Mouse (Mus musculus) lung, embryonic 14.5 days (tissue): ENCODE data around the gene C2cd3. TPM values are rescaled to one million over a fixed set of nuclear protein-coding genes. Genes with fewer than 3 reads are reported as not detected.

ENCODE experiments used
- ATAC-seq: fragments of 200-750 bp; cut with Nextera tagmentation; 2 replicates; pipeline ENCODE4 v1.8.0; 2017; ENCODE audit warnings: mild to moderate bottlenecking, moderate TSS enrichment, moderate library complexity; ENCODE audit not compliant: insufficient read depth
- DNase-seq: peaks from one replicate; pipeline ENCODE4 v3.0.0-alpha.2; 2015
- H3K27ac ChIP-seq: fragments of 300-500 bp; sonication (generic); 2 replicates; pipeline ENCODE4 v1.5.1; 2014; ENCODE audit warnings: low read depth, mild to moderate bottlenecking, moderate library complexity
- H3K27me3 ChIP-seq: fragments of 300-500 bp; sonication (generic); 2 replicates; pipeline ENCODE4 v1.6.1; 2014; ENCODE audit warnings: low read length, control low read depth; ENCODE audit not compliant: insufficient read depth
- H3K36me3 ChIP-seq: fragments of 300-500 bp; sonication (generic); 2 replicates; pipeline ENCODE4 v1.6.1; 2014; ENCODE audit warnings: control low read depth; ENCODE audit not compliant: insufficient read depth
- H3K4me1 ChIP-seq: fragments of 300-500 bp; sonication (generic); 2 replicates; pipeline ENCODE4 v1.6.1; 2014; ENCODE audit warnings: antibody characterized with exemption, control low read depth; ENCODE audit not compliant: insufficient read depth
- H3K4me2 ChIP-seq: fragments of 300-500 bp; sonication (generic); 2 replicates; pipeline ENCODE4 v1.6.1; 2014; ENCODE audit warnings: mild to moderate bottlenecking
- H3K4me3 ChIP-seq: fragments of 300-500 bp; sonication (generic); 2 replicates; pipeline ENCODE4 v1.5.1; 2014; ENCODE audit warnings: low read depth, low read length
- H3K9ac ChIP-seq: fragments of 300-500 bp; sonication (generic); 2 replicates; pipeline ENCODE4 v1.6.1; 2014
- H3K9me3 ChIP-seq: fragments of 300-500 bp; sonication (generic); 2 replicates; pipeline ENCODE4 v1.6.1; 2016; ENCODE audit warnings: low read depth, low read length, control low read depth
- CTCF ChIP-seq: IDR thresholded peaks from 2 replicates; pipeline ENCODE4 v1.5.1; 2016; ENCODE audit warnings: antibody characterized with exemption, low read depth
- WGBS: fragments of 180-500 bp; shearing (Covaris S2); extraction: QIAGEN DNeasy Blood & Tissue Kit; methylation state at CpG from one replicate; pipeline ENCODE4 v1.1.7; 2014; 5-methylcytosine and 5-hydroxymethylcytosine counted together
- polyA plus RNA-seq: library from polyadenylated mRNA; unstranded; fragments of >200 nt; fragmentation: Nextera tagmentation; extraction: Ambion mirVana; gene quantifications from 2 replicates; pipeline ENCODE4 v1.2.1, GENCODE M21; 2014

Gene C2cd3
- polyA plus RNA-seq, 1 experiment from 2014 or later, result 29.6 TPM

DNA sequence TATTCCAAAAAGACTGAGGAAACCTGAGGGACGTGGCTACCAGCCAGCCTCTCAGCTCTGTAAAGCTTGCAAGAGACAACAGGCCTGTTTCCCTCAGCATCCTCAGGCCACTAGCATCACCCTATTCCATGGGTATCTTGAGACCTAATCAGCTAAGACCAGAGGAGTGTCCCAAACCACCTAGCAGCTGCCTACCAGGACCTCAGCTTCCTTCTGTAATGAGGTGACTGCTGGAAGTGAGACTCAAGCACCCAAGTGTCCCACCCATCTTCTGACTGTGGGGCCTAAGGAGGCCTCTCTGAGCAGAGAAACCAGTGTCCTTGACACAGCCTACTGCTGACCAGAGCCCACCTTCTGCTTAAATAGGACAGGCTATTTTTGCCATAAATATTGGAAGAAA is 97.5 kb downstream of the C2cd3 start:
- no peak overlapping the region for H3K27ac ChIP-seq

DNA sequence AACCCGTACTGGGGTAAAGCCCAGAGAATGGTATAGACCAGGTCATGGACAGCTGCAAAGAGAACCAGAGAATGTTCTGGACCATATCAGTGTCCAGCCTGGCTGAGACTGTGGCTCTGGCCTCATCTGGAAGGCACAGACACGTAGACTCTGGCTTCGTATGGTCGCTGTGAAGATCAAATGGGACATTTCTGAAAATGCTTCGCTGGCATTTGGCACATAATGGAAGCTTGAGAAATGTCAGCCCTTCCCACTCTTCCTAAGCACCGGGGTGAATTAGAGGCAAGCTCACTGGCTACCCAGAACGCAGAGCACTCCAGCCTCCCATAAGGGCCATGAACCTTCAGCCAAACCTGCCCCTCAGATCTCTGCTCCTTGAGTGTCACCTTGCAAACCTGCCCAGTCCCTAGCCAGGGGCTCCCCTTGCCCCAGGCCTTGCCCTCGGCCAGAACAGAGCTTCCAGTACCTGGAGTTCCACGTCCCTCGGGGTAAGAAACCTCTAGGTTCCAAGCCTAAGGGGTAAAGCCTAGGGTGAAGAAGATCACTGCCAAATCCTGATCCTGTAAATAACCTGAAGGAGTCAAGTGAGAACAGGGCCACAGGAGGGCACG is 98.9 kb downstream of the C2cd3 start:
- no peaks in the 10 kb centered on the region for H3K4me1 ChIP-seq
- ATAC-seq, result no peak

More for the DNA sequence above, 97.5 kb downstream of the C2cd3 start:
- no peak overlapping the region for H3K9ac ChIP-seq
- no peaks in the 10 kb centered on the region for H3K9me3 ChIP-seq
- DNase-seq (no peak), ATAC-seq (no peak)
- H3K4me1 ChIP-seq, result no peaks in the 10 kb centered on the region; the same call in 1 of the 2 replicates
- TF ChIP-seq CTCF, result no peak
- H3K27me3 ChIP-seq, result no peaks in the 10 kb centered on the region
- H3K4me2 ChIP-seq, result no peak overlapping the region
- no peak overlapping the region for H3K4me3 ChIP-seq
- WGBS, result 96% methylated on average over 1 of the region's 1 CpGs
- H3K36me3 ChIP-seq, result peaks cover 26% of the 10 kb centered on the region

DNA sequence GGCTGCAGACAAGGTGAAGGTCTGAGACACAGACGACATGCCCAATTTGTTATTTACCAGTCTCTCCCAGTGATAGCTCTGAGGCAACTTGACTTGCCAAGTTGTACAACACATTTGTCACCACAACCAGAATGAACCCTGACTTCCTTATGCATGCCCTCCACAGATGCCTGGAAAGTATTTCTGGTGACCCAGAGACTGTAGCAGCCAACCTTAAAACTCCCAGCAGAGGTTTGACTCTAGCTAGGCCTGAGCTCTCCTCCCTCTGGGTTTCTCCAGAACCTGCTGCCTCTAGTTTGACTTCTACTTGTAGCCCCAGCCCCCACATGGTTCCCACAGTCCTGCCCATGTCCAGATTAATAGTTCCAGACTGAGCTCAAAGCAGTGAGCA is 99.4 kb downstream of the C2cd3 start:
- no peak for DNase-seq
- H3K9me3 ChIP-seq, result no peaks in the 10 kb centered on the region
- H3K4me3 ChIP-seq, result no peak overlapping the region
- H3K27me3 ChIP-seq, result no peaks in the 10 kb centered on the region
- ATAC-seq, result no peak
- H3K4me1 ChIP-seq, result no peaks in the 10 kb centered on the region
- H3K36me3 ChIP-seq, result peaks cover 14% of the 10 kb centered on the region
- 79% methylated on average over 1 of the region's 1 CpGs for WGBS
- no peak overlapping the region for H3K27ac ChIP-seq
- no peak overlapping the region for H3K9ac ChIP-seq
- no peak for TF ChIP-seq CTCF
- no peak overlapping the region for H3K4me2 ChIP-seq

More for the DNA sequence above, 98.9 kb downstream of the C2cd3 start:
- H3K9me3 ChIP-seq, result no peaks in the 10 kb centered on the region
- H3K27ac ChIP-seq, result no peak overlapping the region
- H3K4me3 ChIP-seq, result no peak overlapping the region
- no peak overlapping the region for H3K4me2 ChIP-seq
- no peak for TF ChIP-seq CTCF
- no peak overlapping the region for H3K9ac ChIP-seq
- peaks cover 16% of the 10 kb centered on the region for H3K36me3 ChIP-seq
- H3K27me3 ChIP-seq, result no peaks in the 10 kb centered on the region
- DNase-seq, result no peak
- WGBS, result 85% methylated on average over 11 of the region's 11 CpGs

DNA sequence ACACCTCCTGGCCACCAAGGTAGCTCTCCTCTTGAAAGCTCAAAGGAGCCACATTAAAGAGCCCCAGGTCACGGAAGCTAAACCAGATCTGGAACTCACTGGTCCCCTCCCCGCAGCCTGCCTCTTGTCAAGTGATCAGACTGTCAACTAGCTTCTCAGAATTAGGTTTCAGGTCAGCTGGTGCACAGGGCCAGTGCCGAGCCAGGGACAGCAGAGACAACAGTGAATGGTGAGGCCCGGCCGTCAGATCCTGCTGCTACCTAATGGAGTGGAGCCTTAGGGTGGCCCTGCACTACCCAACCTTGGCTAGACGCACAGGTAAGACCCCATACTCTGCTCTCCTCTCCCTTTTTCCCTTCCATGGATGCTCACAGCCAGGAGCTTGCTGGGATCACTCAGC is 100.7 kb downstream of the C2cd3 start, which contains the start of gene Ucp3:
Ucp3 (plus strand) TSS at position 214 of the 400 bp plus-strand sequence.
- 80% methylated on average over 6 of the region's 6 CpGs for WGBS
- ATAC-seq (no peak), DNase-seq (no peak)
- TF ChIP-seq CTCF, result no peak
- Histone ChIP-seq H3K27me3 (no peaks in the 10 kb centered on the region), H3K4me2 (no peak within 1 kb of the TSS), H3K9me3 (no peaks in the 10 kb centered on the region), H3K4me3 (no peak within 1 kb of the TSS), H3K36me3 (peaks cover 14% of the 10 kb centered on the region), H3K27ac (no peak within 1 kb of the TSS), H3K4me1 (no peaks in the 10 kb centered on the region), H3K9ac (no peak within 1 kb of the TSS)

DNA sequence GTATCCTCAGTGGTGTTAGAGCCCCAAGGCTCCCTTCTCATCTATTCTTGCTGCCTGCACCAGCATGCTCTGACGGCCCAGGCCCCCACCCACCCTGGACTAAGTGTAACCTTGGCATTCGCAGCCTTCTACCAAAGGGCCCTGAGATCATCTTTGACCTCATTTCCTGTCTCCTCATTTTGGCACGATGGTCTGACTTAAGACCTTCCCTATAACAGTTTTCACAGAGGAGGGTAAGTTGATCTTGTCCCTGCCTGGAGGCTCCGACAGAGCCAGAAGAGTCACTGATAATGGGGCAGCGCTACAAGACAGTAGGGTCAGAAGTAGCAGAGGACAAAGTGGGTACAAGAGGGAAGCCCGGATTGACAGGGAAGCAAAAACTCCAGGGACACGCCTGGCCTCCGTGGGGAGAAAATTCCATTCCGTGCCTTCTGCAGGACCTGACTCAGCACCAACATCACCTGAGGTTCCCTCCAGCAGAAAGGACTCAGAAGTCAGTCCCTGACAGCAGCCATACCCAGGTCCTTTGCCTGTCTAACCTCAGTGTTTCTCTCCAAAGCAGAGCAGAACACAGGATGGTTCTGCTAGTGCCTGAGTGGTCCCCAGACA is 101.9 kb downstream of the C2cd3 start:
- Histone ChIP-seq H3K36me3 (peaks cover 8% of the 10 kb centered on the region), H3K4me2 (no peak overlapping the region), H3K27ac (no peak overlapping the region), H3K27me3 (no peaks in the 10 kb centered on the region), H3K4me3 (no peak overlapping the region), H3K4me1 (no peaks in the 10 kb centered on the region), H3K9ac (no peak overlapping the region), H3K9me3 (no peaks in the 10 kb centered on the region)
- no peak for TF ChIP-seq CTCF
- 72% methylated on average over 9 of the region's 9 CpGs for WGBS
- no peak for DNase-seq
- ATAC-seq, result no peak

DNA sequence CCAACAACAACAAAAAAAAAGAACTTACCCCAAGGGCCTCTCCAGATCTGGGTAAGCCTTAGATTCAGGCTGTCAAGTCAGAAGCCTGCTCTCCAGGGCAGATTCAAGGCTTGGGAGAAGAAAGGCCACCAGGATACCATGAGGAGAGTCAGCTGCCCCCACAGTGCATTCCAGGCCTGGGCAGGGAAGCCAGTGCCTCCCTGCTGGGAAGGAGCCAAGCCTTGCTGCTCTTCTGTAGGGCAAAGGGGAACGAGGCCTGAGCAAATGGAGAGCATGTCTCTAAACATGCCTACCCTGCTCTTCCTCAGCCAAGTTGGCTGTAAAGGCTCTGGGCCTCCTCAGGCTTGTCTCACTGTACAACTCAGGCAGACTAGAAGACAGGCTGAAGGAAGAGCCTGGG is 102.6 kb downstream of the C2cd3 start:
- Histone ChIP-seq H3K4me1 (no peaks in the 10 kb centered on the region), H3K4me3 (no peak overlapping the region), H3K27me3 (no peaks in the 10 kb centered on the region), H3K4me2 (no peak overlapping the region), H3K9me3 (no peaks in the 10 kb centered on the region), H3K9ac (no peak overlapping the region), H3K36me3 (peaks cover under 1% of the 10 kb centered on the region; the same call in 1 of the 2 replicates), H3K27ac (no peak overlapping the region)
- peak; percentile 22 for DNase-seq
- no peak for ATAC-seq
- no peak for TF ChIP-seq CTCF
- WGBS, result 53% methylated on average over 1 of the region's 1 CpGs

DNA sequence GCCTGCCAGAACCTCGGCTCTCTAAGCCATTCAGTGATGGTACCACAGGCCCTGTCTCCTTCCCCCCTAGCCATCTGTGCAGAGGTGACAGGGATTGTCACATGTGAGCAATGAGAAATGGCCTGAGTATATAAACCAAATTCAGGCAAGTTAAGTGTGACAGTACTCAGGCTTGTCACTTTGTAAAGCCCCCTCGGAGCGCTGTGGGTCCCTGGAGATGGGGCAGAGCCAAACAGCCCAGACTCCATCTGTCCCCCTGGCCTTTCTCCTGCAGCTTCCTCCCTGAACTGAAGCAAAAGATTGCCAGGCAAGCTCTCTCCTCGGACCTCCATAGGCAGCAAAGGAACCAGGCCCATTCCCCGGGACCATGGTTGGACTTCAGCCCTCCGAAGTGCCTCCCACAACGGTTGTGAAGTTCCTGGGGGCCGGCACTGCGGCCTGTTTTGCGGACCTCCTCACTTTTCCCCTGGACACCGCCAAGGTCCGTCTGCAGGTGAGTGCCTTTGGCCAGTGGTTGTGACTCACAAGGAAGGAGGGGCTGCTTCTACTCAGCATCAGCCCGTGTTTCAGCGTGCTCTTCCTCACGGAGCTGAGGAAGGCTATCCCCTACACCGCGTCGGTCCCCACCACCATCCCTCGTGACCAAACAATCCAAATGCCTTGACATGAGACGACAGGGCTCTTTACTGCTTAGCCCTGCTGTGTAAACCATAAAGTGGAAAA is 107.2 kb downstream of the C2cd3 start:
- H3K4me2 ChIP-seq, result no peak overlapping the region
- H3K9me3 ChIP-seq, result no peaks in the 10 kb centered on the region
- H3K9ac ChIP-seq, result no peak overlapping the region
- DNase-seq (no peak), ATAC-seq (no peak)
- no peak overlapping the region for H3K27ac ChIP-seq
- no peaks in the 10 kb centered on the region for H3K27me3 ChIP-seq
- no peaks in the 10 kb centered on the region for H3K4me1 ChIP-seq
- H3K4me3 ChIP-seq, result no peak overlapping the region
- WGBS, result 65% methylated on average over 20 of the region's 20 CpGs
- no peaks in the 10 kb centered on the region for H3K36me3 ChIP-seq
- no peak for TF ChIP-seq CTCF
